Mouse (Mus musculus): ENCODE measurements around the gene Jagn1.

GRCm38 (mm10) chr6:113428006-113428405 lies 14.4 kb upstream of the Jagn1 start:
- TF ChIP-seq CTCF (IDR thresholded peaks at IDR 0.05 in 2 of 3, conservative IDR thresholded peaks at IDR 0.05 in 1 of 3; ENCODE audit: control insufficient read depth in 1 of 3, insufficient read depth in 1 of 3, low read depth in 2 of 3, low read length in 3 of 3, poor library complexity in 1 of 3, severe bottlenecking in 1 of 3) (no peak), CHD2 (IDR thresholded peaks at IDR 0.05; ENCODE audit: low read length) (no peak), ZC3H11A (IDR thresholded peaks at IDR 0.05; ENCODE audit: low read depth, low read length) (no peak)

All from MEL (cell line).